Mouse (Mus musculus) heart, postnatal 0 days (tissue): ENCODE results near the gene Kcnmb2.

ENCODE experiments used
- CTCF ChIP-seq: IDR thresholded peaks from 2 replicates; pipeline ENCODE4 v1.5.1; 2016; ENCODE audit warnings: antibody characterized with exemption, control low read depth, low read depth
- EP300 ChIP-seq: IDR thresholded peaks from 2 replicates; pipeline ENCODE4 v1.6.1; 2016; ENCODE audit warnings: antibody characterized with exemption, low read depth

GRCm38 (mm10) chr3:31904156-31904555 lies 1.8 kb downstream of the Kcnmb2 start:
- no peak for TF ChIP-seq EP300
- TF ChIP-seq CTCF: no peak
